Mouse (Mus musculus) midbrain, embryonic 16.5 days (tissue): ENCODE data around the gene Vps37b. TPM values are rescaled to one million over a fixed set of nuclear protein-coding genes. Genes with fewer than 3 reads are reported as not detected.

Source experiments
- ATAC-seq: fragments of 200-750 bp; cut with Nextera tagmentation; 2 replicates; pipeline ENCODE4 v1.8.0; 2017; ENCODE audit warnings: moderate TSS enrichment
- H3K27ac ChIP-seq: fragments of 300-500 bp; sonication (generic); 2 replicates; pipeline ENCODE4 v1.5.1; 2014; ENCODE audit warnings: mild to moderate bottlenecking, low read length, mixed read lengths
- H3K27me3 ChIP-seq: fragments of 300-500 bp; sonication (generic); 2 replicates; pipeline ENCODE4 v1.6.1; 2014; ENCODE audit warnings: low read depth, low read length, mixed read lengths; ENCODE audit not compliant: control insufficient read depth, insufficient read depth
- H3K36me3 ChIP-seq: fragments of 300-500 bp; sonication (generic); 2 replicates; pipeline ENCODE4 v1.6.1; 2014; ENCODE audit warnings: mild to moderate bottlenecking, low read length, moderate library complexity, mixed read lengths; ENCODE audit not compliant: control insufficient read depth, insufficient read depth
- H3K4me1 ChIP-seq: fragments of 300-500 bp; sonication (generic); 2 replicates; pipeline ENCODE4 v1.6.1; 2014; ENCODE audit warnings: mild to moderate bottlenecking, low read length, mixed read lengths; ENCODE audit not compliant: control insufficient read depth, insufficient read depth
- H3K4me2 ChIP-seq: fragments of 300-500 bp; sonication (generic); 2 replicates; pipeline ENCODE4 v1.6.1; 2014; ENCODE audit warnings: mild to moderate bottlenecking, low read length, mixed read lengths
- H3K4me3 ChIP-seq: fragments of 300-500 bp; sonication (generic); 2 replicates; pipeline ENCODE4 v1.5.1; 2014; ENCODE audit warnings: low read depth, mild to moderate bottlenecking, low read length, moderate library complexity, mixed read lengths
- H3K9ac ChIP-seq: fragments of 300-500 bp; sonication (generic); 2 replicates; pipeline ENCODE4 v1.6.1; 2014; ENCODE audit warnings: low read depth, low read length, mixed read lengths
- H3K9me3 ChIP-seq: fragments of 300-500 bp; sonication (generic); replicated peaks from 2 replicates; pipeline ENCODE4 v1.6.1; 2014; ENCODE audit warnings: mild to moderate bottlenecking, low read length, mixed read lengths; ENCODE audit not compliant: control insufficient read depth, poor library complexity, severe bottlenecking
- WGBS: fragments of 180-500 bp; shearing (Covaris S2); extraction: QIAGEN DNeasy Blood & Tissue Kit; methylation state at CpG from one replicate; pipeline ENCODE4 v1.1.7; 2014; 5-methylcytosine and 5-hydroxymethylcytosine counted together
- polyA plus RNA-seq: library from polyadenylated mRNA; unstranded; fragments of >200 nt; fragmentation: Nextera tagmentation; extraction: Ambion mirVana; gene quantifications from 2 replicates; pipeline ENCODE4 v1.2.1, GENCODE M21; 2015

The Vps37b gene
- 59.5 and 62.0 TPM in 2 replicates for polyA plus RNA-seq

GRCm38 (mm10) chr5:124032001-124032508 is at the start of gene Vps37b:
Gene Vps37b (minus strand): TSS chr5:124032270.
- ATAC-seq, result peak; percentile 72
- no peaks in the 10 kb centered on the region for H3K36me3 ChIP-seq
- peak within 1 kb of the TSS; percentile 85 for H3K4me3 ChIP-seq
- H3K4me2 ChIP-seq, result peak within 1 kb of the TSS; percentile 78
- H3K9me3 ChIP-seq, result no peaks in the 10 kb centered on the region
- peak within 1 kb of the TSS; percentile 97 for H3K9ac ChIP-seq
- no peaks in the 10 kb centered on the region for H3K27me3 ChIP-seq
- WGBS, result under 1% methylated on average over 40 of the region's 52 CpGs
- H3K4me1 ChIP-seq, result peaks cover 20% of the 10 kb centered on the region
- H3K27ac ChIP-seq, result peak within 1 kb of the TSS; percentile 92

DNA sequence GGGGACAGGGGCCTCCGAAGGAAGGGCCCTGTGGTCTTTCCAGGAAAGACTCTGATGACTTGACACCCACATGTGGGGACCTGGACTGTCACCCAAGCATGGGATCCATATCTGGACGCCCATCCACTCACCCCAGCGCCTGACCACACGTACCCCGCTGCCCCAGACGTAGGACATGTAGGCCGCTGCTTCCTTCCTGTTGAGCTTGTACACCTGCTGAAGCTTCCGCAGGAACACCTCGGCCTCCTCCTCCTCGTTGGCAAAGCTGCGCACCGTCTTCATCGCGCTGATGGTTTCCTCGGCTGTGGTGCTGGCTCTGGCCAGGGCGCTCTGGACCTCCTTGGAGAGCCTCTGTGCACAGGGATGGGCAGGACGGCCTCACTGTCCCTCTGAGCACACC is 47.8 kb upstream of the Vps37b start:
- Histone ChIP-seq H3K36me3 (no peaks in the 10 kb centered on the region), H3K4me3 (no peak overlapping the region), H3K9me3 (no peaks in the 10 kb centered on the region), H3K9ac (no peak overlapping the region), H3K27ac (no peak overlapping the region), H3K27me3 (no peaks in the 10 kb centered on the region), H3K4me1 (no peaks in the 10 kb centered on the region), H3K4me2 (no peak overlapping the region)
- 94% methylated on average over 17 of the region's 17 CpGs for WGBS
- no peak for ATAC-seq

- peak; percentile 81 for ATAC-seq
- no peaks in the 10 kb centered on the region for H3K27me3 ChIP-seq
- peak overlapping the region; percentile 60 for H3K27ac ChIP-seq
- no peak overlapping the region for H3K4me3 ChIP-seq
- no peaks in the 10 kb centered on the region for H3K36me3 ChIP-seq
- 63% methylated on average over 9 of the region's 9 CpGs for WGBS
- no peak overlapping the region for H3K4me2 ChIP-seq
- no peaks in the 10 kb centered on the region for H3K9me3 ChIP-seq
- no peaks in the 10 kb centered on the region for H3K4me1 ChIP-seq
- no peak overlapping the region for H3K9ac ChIP-seq
Measured at GRCm38 (mm10) chr5:124078794-124079416, 46.8 kb upstream of the Vps37b start.

- Histone ChIP-seq H3K27me3 (no peaks in the 10 kb centered on the region), H3K9ac (no peak overlapping the region), H3K4me3 (no peak overlapping the region), H3K27ac (no peak overlapping the region), H3K4me1 (no peaks in the 10 kb centered on the region), H3K36me3 (no peaks in the 10 kb centered on the region), H3K9me3 (no peaks in the 10 kb centered on the region), H3K4me2 (no peak overlapping the region)
- 54% methylated on average over 6 of the region's 6 CpGs for WGBS
- ATAC-seq, result no peak
Measured at GRCm38 (mm10) chr5:124077856-124078460, 45.9 kb upstream of the Vps37b start.

GRCm38 (mm10) chr5:124077241-124077640 is 45.2 kb upstream of the Vps37b start:
- no peak overlapping the region for H3K9ac ChIP-seq
- H3K36me3 ChIP-seq, result no peaks in the 10 kb centered on the region
- H3K9me3 ChIP-seq, result no peaks in the 10 kb centered on the region
- H3K27me3 ChIP-seq, result no peaks in the 10 kb centered on the region
- no peak for ATAC-seq
- 82% methylated on average over 13 of the region's 13 CpGs for WGBS
- no peak overlapping the region for H3K4me2 ChIP-seq
- no peaks in the 10 kb centered on the region for H3K4me1 ChIP-seq
- no peak overlapping the region for H3K27ac ChIP-seq
- H3K4me3 ChIP-seq, result no peak overlapping the region

- Histone ChIP-seq H3K27me3 (no peaks in the 10 kb centered on the region), H3K4me3 (no peak overlapping the region), H3K4me1 (peaks cover 2% of the 10 kb centered on the region; the same call in 1 of the 2 replicates), H3K4me2 (no peak overlapping the region), H3K27ac (no peak overlapping the region), H3K36me3 (no peaks in the 10 kb centered on the region), H3K9ac (no peak overlapping the region), H3K9me3 (no peaks in the 10 kb centered on the region)
- ATAC-seq, result no peak
- WGBS, result 61% methylated on average over 9 of the region's 9 CpGs
Measured at GRCm38 (mm10) chr5:124076559-124076958, 44.5 kb upstream of the Vps37b start.

DNA sequence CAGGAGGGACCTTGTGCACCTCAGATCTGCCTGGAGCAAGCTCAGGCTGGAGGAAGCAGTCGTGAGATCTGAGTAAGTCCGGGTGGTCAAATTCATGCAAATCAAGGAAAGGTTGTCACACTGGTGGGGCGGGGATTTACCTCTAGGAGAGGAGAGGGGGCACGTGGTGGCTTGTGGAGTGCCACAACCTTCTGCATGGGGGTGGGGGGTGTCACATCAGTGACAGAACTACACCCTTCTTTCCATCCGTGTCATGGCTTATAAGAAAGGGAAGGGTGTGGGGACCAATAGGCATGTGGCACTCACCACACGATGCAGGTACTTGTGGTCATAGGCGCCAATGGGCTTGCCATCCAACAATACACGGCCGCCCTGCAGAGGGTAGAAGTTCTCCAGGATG is 43.6 kb upstream of the Vps37b start:
- Histone ChIP-seq H3K4me3 (no peak overlapping the region), H3K36me3 (no peaks in the 10 kb centered on the region), H3K4me1 (peaks cover 2% of the 10 kb centered on the region; the same call in 1 of the 2 replicates), H3K4me2 (no peak overlapping the region), H3K27me3 (no peaks in the 10 kb centered on the region), H3K9me3 (no peaks in the 10 kb centered on the region), H3K27ac (no peak overlapping the region), H3K9ac (no peak overlapping the region)
- ATAC-seq, result no peak
- 74% methylated on average over 9 of the region's 9 CpGs for WGBS

GRCm38 (mm10) chr5:124074845-124075307 is 42.8 kb upstream of the Vps37b start:
- Histone ChIP-seq H3K27ac (no peak overlapping the region), H3K27me3 (no peaks in the 10 kb centered on the region), H3K9me3 (no peaks in the 10 kb centered on the region), H3K4me1 (peaks cover 2% of the 10 kb centered on the region; the same call in 1 of the 2 replicates), H3K36me3 (no peaks in the 10 kb centered on the region), H3K9ac (no peak overlapping the region), H3K4me2 (no peak overlapping the region), H3K4me3 (no peak overlapping the region)
- ATAC-seq, result no peak
- 76% methylated on average over 10 of the region's 10 CpGs for WGBS

DNA sequence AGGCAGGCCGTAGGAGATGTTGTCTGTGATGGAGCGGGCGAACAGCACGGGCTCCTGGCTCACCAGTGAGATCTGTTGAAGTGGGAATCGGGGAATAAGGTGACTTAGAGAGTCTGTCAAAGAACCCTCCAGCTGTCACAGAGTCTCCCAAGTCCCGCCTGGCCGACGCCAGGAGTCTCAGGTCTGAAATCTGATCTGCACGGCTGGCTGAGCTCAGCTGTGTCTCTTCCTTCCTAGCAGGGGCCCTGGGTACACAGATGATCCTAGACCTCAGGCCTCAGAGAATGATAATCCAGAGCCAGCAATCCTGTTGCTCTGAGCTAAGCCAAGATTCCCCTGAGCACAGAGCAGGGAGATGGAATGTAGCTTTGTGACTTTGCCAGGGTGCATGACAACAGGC is 41.6 kb upstream of the Vps37b start:
- no peak overlapping the region for H3K4me2 ChIP-seq
- H3K9ac ChIP-seq, result no peak overlapping the region
- no peaks in the 10 kb centered on the region for H3K36me3 ChIP-seq
- H3K4me3 ChIP-seq, result no peak overlapping the region
- ATAC-seq, result no peak
- no peaks in the 10 kb centered on the region for H3K9me3 ChIP-seq
- H3K4me1 ChIP-seq, result peaks cover 2% of the 10 kb centered on the region; the same call in 1 of the 2 replicates
- 47% methylated on average over 9 of the region's 9 CpGs for whole genome bisulfite sequencing
- no peak overlapping the region for H3K27ac ChIP-seq
- H3K27me3 ChIP-seq, result no peaks in the 10 kb centered on the region
